Mouse (Mus musculus) mouse trophoblast stem cell (cell line): ENCODE measurements around the gene BC025920.

Experiments
- in situ Hi-C, 2 experiments: fragments of 300-500 bp; cut with MseI, MboI; formaldehyde crosslinking; loops; 2 replicates in 1 of 2; 3 replicates in 1 of 2; pipeline ENCODE4 v1.15.1; 2025

BC025920 gene

DNA sequence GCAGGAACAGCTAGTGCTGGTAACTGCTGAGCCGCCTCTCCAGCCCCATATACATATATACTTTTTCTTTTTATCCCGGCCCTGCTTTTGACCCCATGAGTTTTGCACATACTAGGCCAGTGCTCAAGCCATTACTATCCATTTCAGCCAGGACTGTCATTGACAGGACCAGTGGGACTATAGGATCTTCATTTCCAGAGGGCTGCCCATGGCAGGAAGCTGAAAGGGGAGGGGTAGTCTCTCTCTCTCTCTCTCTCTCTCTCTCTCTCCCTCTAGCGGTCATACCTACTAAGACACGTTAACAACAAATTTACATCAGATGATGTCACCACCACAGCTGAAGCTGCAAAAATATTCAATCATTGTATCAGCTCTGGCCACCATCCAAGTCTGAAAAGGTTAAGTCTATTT, 3.3 kb upstream of the BC025920 start:
- in situ Hi-C loops: loop anchor here (5.0 kb wide), 2 partner anchors 40 to 50 kb away; no protein-coding TSS in a partner anchor

DNA sequence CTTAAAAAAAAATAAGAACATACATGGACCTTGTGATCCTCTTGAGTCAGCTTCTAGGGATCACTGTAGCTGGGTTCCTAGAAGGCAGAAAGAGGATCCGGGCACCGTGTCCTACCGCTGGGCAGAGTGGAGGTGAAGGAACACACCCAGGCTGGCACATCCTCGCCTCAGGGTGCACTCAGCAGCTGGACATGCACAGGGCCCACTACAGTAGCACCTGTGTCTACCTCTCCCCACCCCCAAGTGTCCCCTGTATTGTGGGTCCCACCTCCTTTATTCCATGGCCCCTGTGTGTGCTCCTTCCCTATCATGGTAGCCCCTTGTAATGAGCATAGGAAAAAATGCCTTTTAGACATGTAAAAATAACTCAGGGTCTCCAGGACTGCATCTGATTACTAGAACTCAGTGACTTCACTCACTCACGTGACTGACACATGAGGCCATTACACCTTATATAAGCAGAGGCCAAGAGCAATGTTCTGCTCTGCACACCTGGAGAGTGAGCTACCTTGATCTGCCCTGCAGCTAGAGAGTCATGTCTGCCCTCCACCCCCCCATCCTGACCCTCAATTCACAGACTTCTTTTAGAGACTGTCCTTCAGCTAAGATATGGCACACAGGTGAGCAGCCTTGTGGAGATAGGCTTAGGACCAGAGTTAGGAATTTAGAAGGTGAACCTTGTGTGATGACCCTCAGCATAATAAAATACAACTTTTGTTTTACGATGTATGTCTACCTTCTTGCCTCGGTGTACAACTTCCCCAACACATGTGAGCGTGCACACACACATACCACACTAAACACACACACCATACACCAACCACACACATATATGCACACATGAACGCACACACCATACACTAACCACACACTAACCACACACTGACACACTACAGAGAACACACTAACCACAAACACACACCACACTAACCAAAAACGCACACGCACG, 1.8 kb upstream of the BC025920 start:
- in situ Hi-C loops: loop anchor here (5.0 kb wide), 2 partner anchors 42 to 52 kb away; no protein-coding TSS in a partner anchor

DNA sequence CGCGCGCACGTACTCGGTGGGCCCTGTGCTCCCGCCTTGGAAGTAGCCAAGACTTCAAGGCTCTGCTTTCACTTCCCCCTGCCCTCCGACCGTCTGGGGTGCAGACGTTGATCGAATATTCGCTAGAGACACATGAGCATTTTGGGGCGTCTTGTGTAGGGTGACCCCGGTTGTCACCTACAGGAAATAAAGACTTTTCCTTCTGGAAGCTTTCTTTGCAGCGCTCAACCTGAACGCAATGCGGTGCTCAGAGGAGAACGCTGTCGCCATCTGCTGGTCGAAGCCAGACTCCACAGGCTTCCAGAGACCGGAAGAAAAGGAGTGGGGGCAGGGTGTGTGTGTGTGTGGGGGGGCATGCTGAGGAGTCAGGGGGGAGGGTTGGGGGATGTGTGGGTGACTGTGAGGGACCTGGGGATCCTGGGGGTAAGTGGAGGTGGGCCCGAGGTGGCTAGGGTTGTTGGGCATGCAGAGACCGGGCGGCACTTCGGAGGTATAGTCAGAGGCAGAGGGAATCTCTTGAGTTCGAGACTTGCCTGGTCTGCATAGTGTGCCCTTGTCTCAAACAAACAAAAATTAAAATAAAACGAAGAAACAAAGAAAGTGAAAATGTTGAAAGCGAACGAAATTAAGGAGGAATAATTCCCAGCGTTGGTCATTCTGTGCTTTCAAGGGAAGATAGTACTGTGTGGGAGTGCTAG, 953 bp upstream of the BC025920 start:
- in situ Hi-C loops: loop anchor here (5.0 kb wide), 2 partner anchors 43 to 53 kb away; no protein-coding TSS in a partner anchor

DNA sequence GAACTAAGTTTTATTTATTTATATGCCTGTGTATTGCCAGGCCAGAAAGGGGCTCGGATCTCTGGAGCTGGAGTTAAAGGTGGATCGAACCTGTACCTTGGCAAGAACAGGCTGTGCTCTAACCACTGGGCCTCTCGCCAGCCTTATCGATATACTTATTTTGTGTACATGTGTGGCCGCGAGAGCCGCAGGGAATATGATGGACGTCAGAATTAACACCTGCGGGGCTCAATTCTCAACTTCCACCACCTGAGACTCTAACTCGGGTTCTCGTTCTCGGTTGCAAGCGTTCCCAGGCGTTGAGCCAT, 450 bp upstream of the BC025920 start:
- in situ Hi-C loops: no loop called here

DNA sequence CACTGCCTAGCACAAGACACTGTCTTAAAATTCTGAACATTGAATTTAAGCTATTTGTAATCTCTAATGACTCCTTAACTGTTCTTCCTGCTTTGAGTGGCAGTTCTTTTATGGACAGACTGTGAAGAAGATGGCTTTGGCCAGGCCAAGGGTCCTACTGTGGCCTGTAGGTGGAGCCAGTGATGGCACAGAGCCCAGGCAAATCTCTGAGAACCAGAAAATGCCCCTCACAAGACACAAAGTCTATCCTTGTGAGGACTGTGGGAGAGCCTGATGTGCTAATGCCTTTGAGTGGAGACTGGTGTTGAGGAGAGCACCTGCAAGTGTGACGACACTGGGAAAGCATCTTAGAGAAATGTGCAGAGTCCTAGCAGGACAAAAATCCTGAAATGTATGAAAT, 2.2 kb downstream of the BC025920 start:
- in situ Hi-C loops: no loop called here

DNA sequence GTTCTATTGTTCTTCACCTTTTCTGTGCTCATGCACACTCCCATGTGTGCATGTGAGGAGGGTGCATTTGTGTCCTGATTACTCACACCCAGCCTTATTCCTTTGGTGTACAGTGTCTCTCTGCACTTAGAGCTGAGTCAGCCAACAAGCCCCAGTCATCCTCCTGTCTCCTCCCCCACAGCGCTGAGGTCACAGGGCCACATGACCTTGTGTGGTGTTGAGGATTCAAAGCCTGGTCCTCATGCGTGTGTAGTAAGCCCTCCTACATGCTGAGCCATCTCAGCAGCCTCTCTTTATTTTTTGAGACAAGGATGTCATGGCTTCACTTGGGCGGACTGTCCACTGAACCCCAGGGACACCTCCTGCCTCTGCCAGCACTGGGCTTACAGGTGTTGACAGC, 6.7 kb downstream of the BC025920 start:
- in situ Hi-C loops: no loop called here

DNA sequence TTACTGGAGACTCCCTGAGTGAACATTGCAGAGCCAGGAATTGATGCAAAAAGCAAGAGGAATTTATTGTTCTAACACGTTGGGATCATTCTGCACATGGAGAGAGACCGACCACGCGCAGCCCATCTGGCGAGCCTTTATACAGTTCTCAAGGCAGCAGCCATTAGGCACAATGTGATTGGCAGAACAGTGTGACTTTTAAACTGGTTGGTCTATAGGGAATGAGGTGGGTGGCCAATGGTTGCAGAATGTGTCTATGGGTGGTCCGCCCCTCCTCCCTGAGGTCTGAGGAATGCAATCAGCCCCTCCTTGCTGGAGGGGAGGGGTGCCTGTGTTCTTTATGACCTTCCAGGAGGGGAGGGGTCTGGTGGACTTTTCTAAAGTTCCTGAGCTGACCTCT, 9.4 kb downstream of the BC025920 start:
- in situ Hi-C loops: no loop called here

DNA sequence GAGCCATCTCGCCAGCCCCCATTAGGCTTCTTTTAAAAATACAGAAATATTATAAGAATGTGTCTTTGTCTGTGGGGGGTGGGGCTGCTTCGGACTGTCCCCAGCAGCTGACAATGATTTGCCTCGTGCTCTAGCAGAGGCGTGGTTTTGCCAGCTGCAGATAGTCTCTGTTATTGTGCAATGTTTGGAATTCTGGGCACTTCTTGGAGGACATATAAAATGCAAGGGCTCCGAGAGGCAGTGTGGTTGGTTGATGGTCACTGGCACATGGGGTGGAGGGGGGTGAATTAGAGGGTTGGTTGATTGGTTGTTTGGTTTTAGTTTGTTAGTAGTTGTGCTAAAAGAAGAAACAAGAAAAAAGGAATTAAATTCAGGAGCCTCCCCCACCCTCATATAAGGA, 13.9 kb downstream of the BC025920 start:
- in situ Hi-C loops: no loop called here

DNA sequence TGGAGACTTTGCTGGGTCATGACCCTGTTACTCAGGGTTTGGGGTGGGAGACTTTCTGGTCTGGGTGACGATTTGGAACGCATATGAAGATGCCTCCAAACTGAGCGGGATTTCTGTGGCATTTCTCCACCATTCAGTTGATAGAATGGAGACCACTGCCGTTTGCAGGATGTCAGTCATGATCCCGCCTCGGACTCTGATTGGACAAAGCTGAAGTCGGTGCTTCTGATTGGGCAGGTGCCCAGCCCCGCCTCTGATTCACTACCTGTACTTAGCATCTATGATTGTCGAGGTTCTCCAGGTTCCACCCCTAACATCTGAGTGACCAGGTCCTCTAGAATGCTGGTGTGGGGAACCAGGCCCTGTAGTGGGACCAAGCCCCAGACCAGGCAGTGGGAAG, 14.7 kb downstream of the BC025920 start:
- in situ Hi-C loops: no loop called here

DNA sequence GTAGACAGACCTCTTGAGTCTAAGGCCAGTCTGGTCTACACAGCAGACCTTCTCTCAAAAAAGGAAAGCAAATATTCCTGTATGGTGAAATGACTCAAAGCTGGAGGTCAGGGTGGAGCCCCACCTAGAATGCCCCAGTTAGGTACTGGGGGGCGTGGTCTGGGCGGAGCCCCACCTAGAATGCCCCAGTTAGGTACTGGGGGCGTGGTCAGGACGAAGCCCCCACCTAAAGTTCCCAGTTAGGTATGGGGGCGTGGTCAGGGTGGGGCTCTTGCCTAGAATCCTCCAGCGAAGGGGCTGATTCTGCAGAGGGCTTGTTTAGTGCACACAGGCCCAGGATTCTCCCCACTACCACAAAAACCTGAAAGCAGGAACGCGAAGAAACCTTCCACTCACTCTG, 17.4 kb downstream of the BC025920 start:
- in situ Hi-C loops: no loop called here

DNA sequence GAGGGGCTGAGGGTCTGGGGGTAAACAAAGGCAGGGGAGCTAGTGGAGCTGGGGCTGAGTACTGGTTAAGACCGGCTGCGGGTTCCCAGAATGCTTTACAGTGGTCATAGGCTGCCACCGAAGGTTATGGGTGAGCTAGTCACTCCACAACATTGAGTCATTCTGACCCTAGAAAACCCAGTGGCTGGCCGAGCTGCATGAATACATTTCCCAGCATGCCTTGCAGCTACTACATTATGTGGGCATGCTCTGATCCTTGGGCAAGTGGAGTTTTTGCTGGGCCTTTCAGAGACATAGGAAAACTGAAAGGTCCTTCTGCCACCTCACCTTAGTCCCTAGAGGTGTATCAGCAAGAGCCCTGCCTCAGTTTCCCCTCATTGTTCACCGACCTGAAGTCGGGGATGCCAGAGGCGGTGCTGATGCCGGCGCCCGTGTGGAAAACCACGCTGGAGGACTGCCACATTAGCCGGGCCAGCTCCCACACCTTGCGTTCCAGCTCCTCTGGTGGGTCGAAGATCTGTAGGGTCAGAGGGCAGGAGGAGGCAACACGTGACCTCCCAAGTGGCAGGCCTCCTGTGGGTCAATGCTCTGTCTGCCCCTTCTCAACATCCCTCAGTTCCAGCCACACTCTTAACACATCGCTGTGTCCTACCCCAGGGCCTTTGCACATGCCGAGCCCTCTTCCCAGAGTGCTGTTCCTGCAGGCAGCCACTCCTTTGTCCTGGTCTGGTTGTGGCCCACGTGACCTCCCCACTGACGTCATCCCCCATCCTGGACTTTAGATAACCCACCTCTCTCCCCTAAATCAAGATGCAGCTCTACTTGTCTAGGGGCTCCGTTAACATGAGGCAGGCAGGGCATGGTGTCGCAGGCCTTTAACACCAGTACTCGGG, 20.3 kb downstream of the BC025920 start:
- in situ Hi-C loops: loop anchor here (25.0 kb wide), 3 partner anchors 411 to 1011 kb away; partner anchors contain the start of genes Zfp873 (in 2 of the 2) and Tdg (in 1 of the 2)

DNA sequence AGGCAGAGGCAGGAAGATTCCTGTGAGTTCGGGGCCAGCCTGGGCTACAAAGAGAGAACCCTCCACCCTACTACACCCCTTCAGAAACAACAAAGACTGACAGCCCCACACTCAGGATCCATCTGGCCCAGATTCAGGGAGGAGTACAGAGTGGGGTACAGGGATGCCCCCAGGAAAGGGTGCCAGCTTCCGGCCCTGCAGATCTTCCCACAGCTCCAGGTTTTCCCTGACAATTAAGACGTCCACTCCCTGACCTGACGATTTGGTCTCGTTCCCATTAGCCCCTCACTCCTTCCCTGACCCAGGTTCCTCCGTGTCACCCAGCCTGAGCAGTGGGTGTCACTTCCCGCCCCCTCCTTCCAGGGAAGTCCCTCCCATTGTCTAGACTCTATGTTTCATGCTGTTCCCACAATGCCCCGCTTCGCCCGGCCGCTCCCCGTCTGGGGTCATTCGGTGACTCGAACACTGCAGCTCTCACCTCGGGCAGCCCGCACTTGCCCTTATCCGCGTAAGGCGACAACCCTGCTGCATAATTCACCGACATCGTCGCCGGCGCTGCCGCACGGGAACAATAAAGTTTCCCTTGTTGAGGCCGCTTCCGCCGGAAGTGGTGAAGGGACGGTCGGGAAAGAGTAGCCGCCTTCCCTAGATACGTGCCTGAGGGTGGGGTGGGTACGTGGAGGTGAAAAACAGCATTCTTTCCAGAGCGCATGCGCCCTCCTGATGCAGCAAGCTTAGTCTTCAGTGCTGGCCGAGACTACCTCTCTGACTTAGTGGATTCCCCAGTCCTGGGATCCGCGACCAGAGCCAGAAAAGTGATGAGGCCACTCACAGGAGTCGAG, 21.1 kb downstream of the BC025920 start, which contains the start of gene Sirt6:
Gene Sirt6 (minus strand): TSS at position 804 of the 842 bp plus-strand sequence.
- in situ Hi-C loops: loop anchor here (25.0 kb wide), 3 partner anchors 410 to 1010 kb away; partner anchors contain the start of genes Zfp873 (in 2 of the 2) and Tdg (in 1 of the 2)

DNA sequence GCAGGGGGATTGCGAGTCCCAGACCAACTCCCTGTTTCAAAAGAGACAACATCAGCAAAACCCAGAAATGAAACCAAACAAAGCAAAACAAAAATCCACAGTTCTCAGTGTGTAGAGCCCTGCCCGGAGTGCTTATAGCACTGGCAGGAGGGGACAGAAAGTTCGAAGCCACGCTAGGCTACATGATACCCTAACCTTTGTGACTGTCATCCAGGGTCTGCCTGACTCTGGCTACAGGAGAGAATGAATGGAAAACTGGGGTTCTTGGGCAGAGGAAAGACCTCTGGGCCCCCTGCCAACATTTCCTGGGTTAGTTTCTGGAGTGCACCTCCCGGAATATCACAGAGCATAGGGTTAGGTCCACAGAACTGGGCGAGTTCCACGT, 21.8 kb downstream of the BC025920 start:
- in situ Hi-C loops: loop anchor here (25.0 kb wide), 3 partner anchors 409 to 1009 kb away; partner anchors contain the start of genes Zfp873 (in 2 of the 2) and Tdg (in 1 of the 2)

DNA sequence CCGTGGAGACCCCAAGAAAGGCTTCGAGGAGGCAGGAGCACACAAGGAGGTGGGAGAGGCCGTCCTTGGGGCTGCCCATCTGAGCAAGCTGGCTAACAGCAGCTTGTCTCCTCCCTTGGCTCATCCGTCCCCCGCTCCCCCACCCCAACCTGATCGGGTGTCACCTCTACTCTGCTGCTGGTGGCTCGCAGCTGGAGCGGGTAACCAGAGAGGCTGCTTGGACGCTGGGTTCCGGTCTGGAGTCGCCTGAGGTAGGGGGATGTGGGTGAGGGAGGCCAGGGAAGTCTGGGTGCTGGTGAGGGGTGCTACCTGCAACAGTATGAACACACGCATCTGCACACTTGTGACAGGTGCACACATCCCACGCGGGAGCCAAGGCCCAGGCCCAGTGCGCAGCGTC, 22.3 kb downstream of the BC025920 start, which contains the start of gene Ankrd24:
Gene Ankrd24 (plus strand): TSS at position 151 of the 400 bp plus-strand sequence.
- in situ Hi-C loops: loop anchor here (25.0 kb wide), 3 partner anchors 409 to 1009 kb away; partner anchors contain the start of genes Zfp873 (in 2 of the 2) and Tdg (in 1 of the 2)

DNA sequence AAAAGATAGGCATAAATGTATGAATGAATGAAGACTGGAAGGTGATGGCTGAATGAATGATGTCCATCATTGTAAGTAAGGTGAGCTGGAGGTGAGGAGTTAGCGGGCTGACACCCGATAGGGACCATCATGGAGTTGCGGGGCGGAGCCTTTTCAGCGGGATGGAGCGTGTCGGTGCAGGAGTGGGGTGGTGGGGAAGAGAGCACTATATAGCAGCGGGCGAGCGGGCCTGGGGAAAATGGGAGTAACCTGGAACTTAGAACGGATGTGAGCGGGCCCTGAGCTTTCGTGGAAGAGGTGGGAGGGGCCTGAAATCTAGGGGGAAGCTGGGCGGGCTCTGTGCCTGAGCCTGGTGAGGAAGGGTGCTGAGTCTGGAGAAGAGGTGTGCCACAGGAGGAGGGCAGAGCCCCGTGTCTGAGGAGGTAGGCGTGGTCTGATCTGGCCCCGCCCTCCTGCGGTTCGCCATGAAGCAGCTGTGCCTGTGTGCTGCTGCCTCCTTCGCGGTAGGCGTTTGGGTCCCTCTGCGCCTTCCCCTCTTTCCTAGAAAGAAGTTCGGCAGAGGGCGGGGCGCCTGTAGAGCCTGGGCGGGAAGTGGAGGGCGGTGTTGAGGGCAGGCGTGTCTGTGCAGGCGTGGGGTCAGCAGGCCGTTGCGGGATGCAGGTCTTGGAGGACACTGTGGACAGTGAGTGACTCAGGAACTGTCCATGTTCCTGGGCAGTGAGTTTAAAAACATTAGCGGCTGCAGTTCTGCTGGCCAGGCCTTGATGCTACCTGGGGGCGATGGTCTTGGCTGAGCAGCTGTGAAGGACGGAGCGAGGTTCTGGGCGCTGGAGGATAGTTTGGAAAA, 27.4 kb downstream of the BC025920 start:
- in situ Hi-C loops: loop anchor here (25.0 kb wide), 3 partner anchors 404 to 1004 kb away; partner anchors contain the start of genes Zfp873 (in 2 of the 2) and Tdg (in 1 of the 2)

DNA sequence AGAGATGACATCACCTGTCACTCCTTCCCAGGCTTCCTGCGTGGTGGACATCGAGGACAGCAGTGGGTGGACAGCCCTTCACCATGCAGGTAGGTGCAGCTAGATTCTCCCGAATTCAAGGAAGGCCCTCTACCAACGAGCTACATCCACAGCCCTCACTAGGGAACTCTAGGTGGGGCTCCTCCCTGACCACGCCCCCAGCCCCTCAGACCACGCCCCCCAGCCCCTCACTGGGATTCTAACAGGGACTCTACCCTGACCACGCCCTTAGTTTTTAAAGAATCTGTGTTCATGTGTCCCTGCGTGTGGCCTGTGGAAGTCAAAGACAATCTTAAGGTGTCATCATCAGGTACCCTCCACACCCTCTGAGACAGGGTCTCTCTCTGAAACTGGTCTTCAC, 30.3 kb downstream of the BC025920 start:
- in situ Hi-C loops: loop anchor here (25.0 kb wide), 3 partner anchors 401 to 1001 kb away; partner anchors contain the start of genes Zfp873 (in 2 of the 2) and Tdg (in 1 of the 2)

DNA sequence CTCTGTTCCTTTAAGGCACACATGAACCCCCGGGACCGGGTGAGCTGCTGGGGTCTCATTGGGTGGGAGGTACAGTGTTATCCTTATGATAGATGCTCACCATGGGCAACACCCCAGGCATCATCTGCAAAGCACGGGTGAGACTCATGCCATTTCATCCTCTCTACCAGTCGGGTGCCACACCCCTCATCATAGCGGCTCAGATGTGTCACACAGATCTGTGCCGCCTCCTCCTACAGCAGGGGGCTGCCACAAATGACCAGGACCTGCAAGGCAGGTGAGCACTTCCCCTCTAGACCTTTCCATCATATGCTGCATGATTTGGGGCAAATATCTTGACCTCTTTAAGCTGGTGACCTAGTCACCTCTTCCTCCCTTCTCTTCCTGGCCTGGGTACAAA, 32.0 kb downstream of the BC025920 start:
- in situ Hi-C loops: loop anchor here (25.0 kb wide), 3 partner anchors 399 to 999 kb away; partner anchors contain the start of genes Zfp873 (in 2 of the 2) and Tdg (in 1 of the 2)

DNA sequence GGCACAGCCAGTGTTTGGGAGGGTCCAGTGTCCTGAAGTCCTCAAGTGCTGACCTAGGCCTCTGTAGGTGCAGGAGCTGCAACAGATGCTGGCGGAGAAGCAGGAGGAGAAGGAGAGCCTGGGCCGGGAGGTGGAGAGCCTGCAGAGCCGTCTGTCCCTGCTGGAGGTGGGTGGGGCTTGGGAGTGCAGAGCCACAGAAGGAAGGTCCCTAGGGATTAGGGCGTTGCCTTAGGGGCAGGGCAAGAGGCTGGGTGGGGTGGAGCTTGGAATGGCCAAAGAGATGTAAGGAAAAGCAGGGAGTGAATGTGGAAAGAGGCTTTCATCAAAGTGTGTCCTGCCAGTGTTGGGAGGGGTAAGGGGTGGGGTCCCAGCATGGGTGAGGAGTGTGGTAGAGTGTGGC, 34.8 kb downstream of the BC025920 start:
- in situ Hi-C loops: loop anchor here (25.0 kb wide), 3 partner anchors 396 to 996 kb away; partner anchors contain the start of genes Zfp873 (in 2 of the 2) and Tdg (in 1 of the 2)
